Mouse (Mus musculus) myocyte (in vitro differentiated cells): ENCODE data around the gene Brd4. TPM values are rescaled to one million over a fixed set of nuclear protein-coding genes. Genes with fewer than 3 reads are reported as not detected.

Experiments
- H3K27me3 ChIP-seq: one replicate; pipeline ENCODE4 v1.6.1; 2011; ENCODE audit not compliant: control insufficient read depth, insufficient read depth, insufficient read length
- H3K36me3 ChIP-seq: one replicate; pipeline ENCODE4 v1.6.1; 2011; ENCODE audit not compliant: control insufficient read depth, insufficient read depth
- H3K4me2 ChIP-seq: one replicate; pipeline ENCODE4 v1.6.1; 2011; ENCODE audit warnings: low read depth, control low read depth
- H3K4me3 ChIP-seq: one replicate; pipeline ENCODE4 v1.5.1; 2011; ENCODE audit warnings: mild to moderate bottlenecking, control low read depth, moderate library complexity
- H3K79me2 ChIP-seq: one replicate; pipeline ENCODE4 v1.6.1; 2011; ENCODE audit not compliant: control insufficient read depth, insufficient read depth
- H3ac ChIP-seq: one replicate; pipeline ENCODE4 v1.6.1; 2011; ENCODE audit not compliant: control insufficient read depth, insufficient read length
- CEBPB ChIP-seq: IDR thresholded peaks from 2 replicates; pipeline ENCODE4 v1.6.1; 2011; ENCODE audit warnings: mild to moderate bottlenecking, moderate library complexity; ENCODE audit not compliant: poor library complexity, insufficient read depth, severe bottlenecking
- E2F4 ChIP-seq: IDR thresholded peaks from one replicate; pipeline ENCODE4 v1.6.1; 2011; ENCODE audit warnings: mild to moderate bottlenecking, control low read depth, moderate library complexity; ENCODE audit not compliant: insufficient read depth
- MAX ChIP-seq: IDR thresholded peaks from one replicate; pipeline ENCODE4 v1.6.1; 2011; ENCODE audit warnings: low read depth, mild to moderate bottlenecking, control low read depth
- MYOD1 ChIP-seq, 3 experiments: IDR thresholded peaks; one replicate each; pipeline ENCODE4 v1.6.1; 2011; ENCODE audit warnings: control low read depth in 2 of 3, low read depth in 2 of 3, mild to moderate bottlenecking in 2 of 3, moderate library complexity in 1 of 3; ENCODE audit not compliant: insufficient read length in 2 of 3, control insufficient read depth in 1 of 3
- MYOG ChIP-seq, 3 experiments: IDR thresholded peaks; one replicate each; pipeline ENCODE4 v1.6.1; 2011; ENCODE audit warnings: control low read depth in 2 of 3, low read depth in 2 of 3, mild to moderate bottlenecking in 2 of 3; ENCODE audit not compliant: insufficient read length in 2 of 3, control insufficient read depth in 1 of 3, insufficient read depth in 1 of 3
- POLR2A ChIP-seq: IDR thresholded peaks from one replicate; pipeline ENCODE4 v1.6.1; 2011; ENCODE audit warnings: low read depth, mild to moderate bottlenecking, control low read depth, moderate library complexity; ENCODE audit not compliant: insufficient read length
- POLR2AphosphoS2 ChIP-seq: IDR thresholded peaks from one replicate; pipeline ENCODE4 v1.6.1; 2011; ENCODE audit warnings: low read depth, control low read depth; ENCODE audit not compliant: insufficient read length
- REST ChIP-seq: IDR thresholded peaks from one replicate; pipeline ENCODE4 v1.6.1; 2011; ENCODE audit warnings: mild to moderate bottlenecking, control low read depth, moderate library complexity; ENCODE audit not compliant: insufficient read depth, insufficient read length
- SRF ChIP-seq: IDR thresholded peaks from one replicate; pipeline ENCODE4 v1.6.1; 2011; ENCODE audit warnings: low read depth; ENCODE audit not compliant: control insufficient read depth, insufficient read length
- TCF12 ChIP-seq: IDR thresholded peaks from one replicate; pipeline ENCODE4 v1.6.1; 2011; ENCODE audit warnings: mild to moderate bottlenecking, control low read depth; ENCODE audit not compliant: poor library complexity, insufficient read depth, severe bottlenecking
- TCF3 ChIP-seq: IDR thresholded peaks from one replicate; pipeline ENCODE4 v1.6.1; 2011; ENCODE audit warnings: low read depth, control low read depth; ENCODE audit not compliant: insufficient read length
- USF1 ChIP-seq: IDR thresholded peaks from one replicate; pipeline ENCODE4 v1.6.1; 2011; ENCODE audit warnings: low read depth, mild to moderate bottlenecking, control low read depth, moderate library complexity
- polyA plus RNA-seq: library from polyadenylated mRNA; unstranded; fragments of >200 nt; fragmentation: generic; extraction: Trizol; gene quantifications from one replicate; pipeline ENCODE4 v1.2.1, GENCODE M21; 2012; ENCODE audit warnings: missing spikeins

The Brd4 gene
- polyA plus RNA-seq, 1 experiment, result 54.3 TPM

- H3ac ChIP-seq, result peak overlapping the region; percentile 50
- peak overlapping the region; percentile 98 for H3K4me3 ChIP-seq
- H3K79me2 ChIP-seq, result peaks cover 51% of the 10 kb centered on the region
- H3K27me3 ChIP-seq, result no peaks in the 10 kb centered on the region
- H3K4me2 ChIP-seq, result peak overlapping the region; percentile 95
- peaks cover 27% of the 10 kb centered on the region for H3K36me3 ChIP-seq
- no peak for TF ChIP-seq E2F4
- TF ChIP-seq POLR2AphosphoS2, result no peak
- TF ChIP-seq SRF, result no peak
- TF ChIP-seq MAX, result no peak
These were observed 37.3 kb upstream of the Brd4 start for GRCm38 (mm10) chr17:32321836-32322235.

GRCm38 (mm10) chr17:32321390-32321734 is 36.8 kb upstream of the Brd4 start:
- Histone ChIP-seq H3K36me3 (peaks cover 27% of the 10 kb centered on the region), H3K79me2 (peaks cover 51% of the 10 kb centered on the region), H3K4me3 (peak overlapping the region; percentile 98), H3K27me3 (no peaks in the 10 kb centered on the region), H3ac (peak overlapping the region; percentile 50), H3K4me2 (peak overlapping the region; percentile 95)
- no peak for TF ChIP-seq MYOG (IDR thresholded peaks at IDR 0.05; ENCODE audit: control insufficient read depth in 1 of 3, insufficient read depth in 1 of 3, insufficient read length in 2 of 3, low read depth in 2 of 3)
- no peak for TF ChIP-seq POLR2AphosphoS2
- no peak for TF ChIP-seq E2F4
- TF ChIP-seq MYOD1 (IDR thresholded peaks at IDR 0.05; ENCODE audit: control insufficient read depth in 1 of 3, insufficient read length in 2 of 3, low read depth in 2 of 3), result no peak
- TF ChIP-seq MAX, result no peak
- no peak for TF ChIP-seq POLR2A
- TF ChIP-seq TCF12, result no peak
- TF ChIP-seq SRF, result no peak
- TF ChIP-seq CEBPB, result no peak
- no peak for TF ChIP-seq USF1
- TF ChIP-seq REST, result no peak

GRCm38 (mm10) chr17:32320597-32321389 is 36.3 kb upstream of the Brd4 start, which contains the start of gene Akap8:
TSS of gene Akap8 (minus strand) at chr17:32321238.
- TF ChIP-seq SRF (peak; percentile 55), TCF12 (no peak), POLR2A (peak; percentile 73), MYOG (IDR thresholded peaks at IDR 0.05; ENCODE audit: control insufficient read depth in 1 of 3, insufficient read depth in 1 of 3, insufficient read length in 2 of 3, low read depth in 2 of 3) (peak in 1 of 3 experiments; percentile 2), POLR2AphosphoS2 (peak; percentile 96), CEBPB (no peak)
- H3K4me2 ChIP-seq, result peak within 1 kb of the TSS; percentile 95
- H3ac ChIP-seq, result peak within 1 kb of the TSS; percentile 50
- peaks cover 51% of the 10 kb centered on the region for H3K79me2 ChIP-seq
- H3K36me3 ChIP-seq, result peaks cover 27% of the 10 kb centered on the region
- peak within 1 kb of the TSS; percentile 98 for H3K4me3 ChIP-seq
- H3K27me3 ChIP-seq, result no peaks in the 10 kb centered on the region

GRCm38 (mm10) chr17:32319950-32320349 is 35.4 kb upstream of the Brd4 start:
- Histone ChIP-seq H3K27me3 (no peaks in the 10 kb centered on the region), H3ac (peak overlapping the region; percentile 50), H3K4me3 (peak overlapping the region; percentile 98), H3K79me2 (peaks cover 51% of the 10 kb centered on the region), H3K4me2 (peak overlapping the region; percentile 68), H3K36me3 (peaks cover 30% of the 10 kb centered on the region)
- TF ChIP-seq SRF, result no peak
- TF ChIP-seq MYOG (IDR thresholded peaks at IDR 0.05; ENCODE audit: control insufficient read depth in 1 of 3, insufficient read depth in 1 of 3, insufficient read length in 2 of 3, low read depth in 2 of 3), result no peak
- TF ChIP-seq E2F4, result no peak
- TF ChIP-seq POLR2A, result no peak
- no peak for TF ChIP-seq REST
- no peak for TF ChIP-seq TCF3
- TF ChIP-seq MYOD1 (IDR thresholded peaks at IDR 0.05; ENCODE audit: control insufficient read depth in 1 of 3, insufficient read length in 2 of 3, low read depth in 2 of 3), result no peak
- no peak for TF ChIP-seq POLR2AphosphoS2
- no peak for TF ChIP-seq USF1
- TF ChIP-seq TCF12, result no peak
- no peak for TF ChIP-seq CEBPB
- TF ChIP-seq MAX, result no peak

DNA sequence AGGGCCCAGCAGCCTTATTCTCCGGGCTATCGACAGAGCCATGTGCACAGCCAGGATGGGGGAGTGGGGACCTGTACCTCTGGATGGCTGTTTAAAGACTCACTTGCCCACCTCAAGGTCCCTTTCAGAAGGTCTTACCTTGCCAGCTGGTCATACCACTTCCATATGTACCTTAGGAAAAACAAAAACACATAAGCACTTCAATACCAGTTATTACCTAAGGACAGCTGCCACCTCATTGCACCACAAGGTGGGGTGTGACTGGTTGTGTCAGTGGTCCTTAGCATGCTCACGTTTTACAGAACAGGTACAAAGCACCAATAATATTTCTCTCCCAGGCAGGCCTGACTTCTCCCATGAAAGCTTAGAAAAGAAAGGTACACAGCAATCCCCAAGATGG is 33.2 kb upstream of the Brd4 start:
- TF ChIP-seq MYOD1 (IDR thresholded peaks at IDR 0.05; ENCODE audit: control insufficient read depth in 1 of 3, insufficient read length in 2 of 3, low read depth in 2 of 3) (no peak), POLR2AphosphoS2 (no peak), TCF12 (no peak), E2F4 (no peak), REST (no peak), POLR2A (no peak), USF1 (no peak), CEBPB (no peak), MAX (no peak), MYOG (IDR thresholded peaks at IDR 0.05; ENCODE audit: control insufficient read depth in 1 of 3, insufficient read depth in 1 of 3, insufficient read length in 2 of 3, low read depth in 2 of 3) (no peak)
- H3K4me2 ChIP-seq, result no peak overlapping the region
- H3K79me2 ChIP-seq, result peaks cover 47% of the 10 kb centered on the region
- H3K36me3 ChIP-seq, result peaks cover 49% of the 10 kb centered on the region
- H3K27me3 ChIP-seq, result no peaks in the 10 kb centered on the region
- H3K4me3 ChIP-seq, result no peak overlapping the region
- no peak overlapping the region for H3ac ChIP-seq
